Mouse (Mus musculus) mouse embryonic stem cell (cell line): Measurements from ENCODE around the gene Ephb2.

Experiments used
- in situ Hi-C, 2 experiments: fragments of 300-500 bp; cut with MboI; formaldehyde crosslinking; loops; 1 replicate in 1 of 2; 3 replicates in 1 of 2; pipeline ENCODE4 v1.14.3; 2019 to 2020; ENCODE audit warnings: low sequenced_read_pairs in 2 of 2, low pct_unique_long_range_greater_than_20kb in 1 of 2, mixed read lengths in 1 of 2; ENCODE audit not compliant: unreplicated experiment in 1 of 2

Gene Ephb2

GRCm38 (mm10) chr4:136749851-136750577 lies 85.8 kb downstream of the Ephb2 start:
- in situ Hi-C loops: no loop called here

DNA sequence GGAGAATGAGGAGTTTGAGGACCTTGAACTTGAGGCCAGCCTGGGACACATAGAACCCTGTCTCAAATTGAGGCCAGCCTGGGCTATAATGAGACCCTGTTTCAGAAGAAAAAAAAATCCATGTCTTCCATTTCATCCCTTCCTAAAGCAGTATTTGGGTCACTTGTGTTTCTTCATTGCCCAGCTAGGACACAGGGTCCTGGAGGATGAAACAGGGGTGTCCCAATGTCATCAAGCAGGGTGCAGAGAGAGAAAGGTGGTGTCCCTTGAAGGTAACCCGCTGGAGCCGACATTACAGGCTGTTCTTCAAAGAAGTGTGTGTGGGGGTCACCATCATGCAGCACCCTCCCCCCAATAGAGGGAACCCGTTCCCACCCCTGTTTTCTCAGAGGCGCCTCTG lies 86.4 kb downstream of the Ephb2 start:
- in situ Hi-C loops: no loop called here

DNA sequence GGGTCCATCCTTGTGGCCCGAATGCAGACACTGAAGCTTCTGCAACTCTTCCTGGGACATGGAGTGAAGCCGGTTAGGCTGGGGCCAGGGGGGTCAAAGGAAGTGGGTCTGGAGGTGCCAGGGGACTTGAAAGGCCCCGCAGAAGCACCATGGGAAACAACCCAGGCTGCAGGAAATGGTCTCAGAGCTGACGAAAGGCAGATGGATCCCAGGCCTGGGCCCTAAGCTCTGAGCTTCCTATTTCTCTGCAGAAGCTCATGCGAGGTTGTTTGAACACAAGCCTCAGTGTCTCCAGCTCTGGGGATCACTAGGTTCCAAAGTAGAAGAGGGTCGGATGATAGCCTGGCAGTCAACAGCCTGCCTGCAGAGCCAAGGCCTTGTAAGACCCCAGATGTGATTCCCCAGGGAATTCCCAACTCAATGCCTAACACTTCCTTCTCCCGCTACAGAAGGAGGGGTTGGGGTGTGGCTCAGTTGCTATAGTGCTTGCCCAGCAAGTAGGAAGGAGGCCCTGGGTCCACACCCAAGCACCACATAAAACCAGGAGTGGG lies 86.9 kb downstream of the Ephb2 start:
- in situ Hi-C loops: no loop called here

GRCm38 (mm10) chr4:136746516-136746915 lies 89.3 kb downstream of the Ephb2 start:
- in situ Hi-C loops: no loop called here

DNA sequence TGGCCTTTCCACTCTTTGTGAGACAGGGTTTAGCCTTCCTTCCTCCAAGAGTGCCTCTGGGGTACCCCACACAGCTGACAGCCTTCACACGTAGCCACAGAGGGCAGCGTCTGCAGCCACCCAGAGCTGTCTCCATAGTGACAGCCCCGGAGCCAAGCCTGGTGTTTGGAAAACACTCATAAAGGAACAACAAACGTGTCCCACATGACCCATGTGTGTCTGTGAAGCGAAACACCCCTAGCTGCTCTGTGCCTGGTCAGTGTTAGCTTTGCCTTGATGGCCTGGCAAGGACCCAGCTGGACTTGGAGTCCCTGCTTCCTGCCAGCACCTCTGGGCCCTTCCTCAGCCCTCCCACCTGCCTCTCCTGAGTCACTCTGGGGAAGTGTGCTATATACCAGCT lies 93.1 kb downstream of the Ephb2 start:
- in situ Hi-C loops: no loop called here

DNA sequence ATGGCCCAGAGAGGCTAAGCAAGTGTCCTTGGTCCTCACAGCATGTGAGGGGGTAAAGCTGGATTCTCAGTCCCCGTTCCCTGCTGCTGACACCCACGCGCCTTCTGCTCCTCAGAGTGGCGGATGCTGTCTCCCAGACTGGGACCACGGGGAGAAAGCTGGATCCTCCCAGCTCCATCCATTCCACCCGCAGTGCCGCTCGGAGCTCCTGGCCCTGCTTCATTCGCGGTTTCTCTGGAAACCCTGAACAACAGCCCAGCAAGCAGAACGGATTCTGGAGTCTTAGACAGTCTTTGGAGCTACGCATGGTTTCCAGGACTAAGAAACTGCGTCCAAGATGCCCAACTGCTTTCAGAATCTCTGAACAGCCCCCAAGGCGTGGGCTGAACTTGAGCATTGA lies 93.9 kb downstream of the Ephb2 start:
- in situ Hi-C loops: no loop called here

DNA sequence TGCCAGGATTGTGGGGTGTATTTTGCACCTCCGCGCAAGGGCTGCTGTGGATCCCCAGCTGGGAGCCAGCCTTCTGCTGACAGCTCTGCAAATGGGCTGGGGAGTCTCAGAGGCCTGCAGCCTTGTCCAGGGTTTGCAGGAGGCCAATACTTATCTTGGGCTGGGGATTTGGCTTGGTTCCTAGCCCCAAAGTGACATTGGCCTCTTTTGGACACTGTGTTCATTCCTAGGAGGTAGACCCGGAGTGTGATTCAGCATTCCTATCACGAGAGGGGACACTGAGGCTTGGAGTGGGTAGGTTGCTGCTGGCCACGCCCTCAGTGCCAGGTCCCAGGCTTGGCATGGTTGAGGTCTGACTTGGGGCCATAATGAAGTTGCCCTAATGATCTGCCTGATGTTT lies 94.8 kb downstream of the Ephb2 start:
- in situ Hi-C loops: no loop called here

DNA sequence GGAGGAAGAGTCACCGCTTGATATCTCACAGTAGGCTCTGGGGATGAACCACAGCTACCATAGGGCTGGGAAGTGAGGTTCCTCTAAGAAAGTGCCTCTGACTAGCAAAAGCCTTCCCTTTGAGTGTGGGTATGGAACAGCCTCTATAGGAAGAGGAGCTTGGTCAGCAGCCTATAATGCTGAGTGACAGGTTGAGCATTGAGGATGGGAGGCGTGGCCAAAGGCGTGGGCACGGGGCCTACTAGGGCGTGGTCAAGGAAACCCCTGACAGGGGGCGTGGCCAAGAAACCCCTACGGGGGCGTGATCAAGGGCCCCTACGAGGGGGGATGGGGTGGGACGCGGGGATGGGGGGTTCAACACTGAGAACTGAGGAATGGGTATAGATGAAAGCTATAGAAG lies 96.6 kb downstream of the Ephb2 start:
- in situ Hi-C loops: no loop called here

DNA sequence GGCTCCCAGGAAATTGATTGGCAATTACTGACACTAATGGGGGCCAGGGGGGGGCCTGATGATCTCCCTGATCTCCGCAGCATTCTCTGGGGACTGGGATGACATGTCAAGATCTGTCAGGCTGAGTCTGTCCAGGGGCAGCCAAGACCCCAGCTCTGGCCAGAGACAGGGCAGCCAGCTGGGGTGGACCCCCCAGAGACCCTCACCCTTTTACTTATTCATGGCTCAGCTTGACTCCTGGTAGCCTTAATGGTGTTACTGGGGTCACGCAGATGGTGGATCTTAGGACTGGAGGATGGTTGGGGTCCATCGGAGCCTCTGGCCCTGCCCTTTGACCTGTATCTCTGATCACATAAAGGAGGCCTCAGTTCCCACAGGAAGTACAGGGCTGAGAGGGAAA lies 97.5 kb downstream of the Ephb2 start:
- in situ Hi-C loops: no loop called here

- in situ Hi-C loops: no loop called here
Measured at GRCm38 (mm10) chr4:136735856-136736255, 99.9 kb downstream of the Ephb2 start.

- in situ Hi-C loops: no loop called here
Measured at GRCm38 (mm10) chr4:136734210-136734803, 101.5 kb downstream of the Ephb2 start.

GRCm38 (mm10) chr4:136733217-136733865 lies 102.4 kb downstream of the Ephb2 start:
- in situ Hi-C loops: no loop called here

- in situ Hi-C loops: no loop called here
Measured at GRCm38 (mm10) chr4:136732536-136733121, 103.2 kb downstream of the Ephb2 start.

DNA sequence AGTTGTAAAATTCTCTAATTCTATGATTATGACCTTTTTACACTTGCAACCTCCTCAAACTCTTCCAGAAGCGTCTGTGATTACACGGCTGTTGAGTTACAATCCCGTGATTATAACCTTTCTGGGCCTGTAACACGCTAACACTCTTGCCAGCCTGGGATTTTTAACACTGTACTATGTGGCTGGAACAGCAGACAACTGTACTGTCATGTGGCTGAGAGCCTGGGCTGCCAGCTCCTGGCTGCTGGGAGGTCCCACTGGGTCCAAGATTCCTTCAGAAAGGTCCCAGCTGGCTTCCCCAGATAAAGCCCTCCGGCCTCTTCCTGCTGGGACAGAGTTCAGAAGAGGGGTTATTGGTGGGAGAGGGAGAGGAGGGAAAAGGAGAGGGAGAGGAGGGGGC lies 104.0 kb downstream of the Ephb2 start:
- in situ Hi-C loops: no loop called here

DNA sequence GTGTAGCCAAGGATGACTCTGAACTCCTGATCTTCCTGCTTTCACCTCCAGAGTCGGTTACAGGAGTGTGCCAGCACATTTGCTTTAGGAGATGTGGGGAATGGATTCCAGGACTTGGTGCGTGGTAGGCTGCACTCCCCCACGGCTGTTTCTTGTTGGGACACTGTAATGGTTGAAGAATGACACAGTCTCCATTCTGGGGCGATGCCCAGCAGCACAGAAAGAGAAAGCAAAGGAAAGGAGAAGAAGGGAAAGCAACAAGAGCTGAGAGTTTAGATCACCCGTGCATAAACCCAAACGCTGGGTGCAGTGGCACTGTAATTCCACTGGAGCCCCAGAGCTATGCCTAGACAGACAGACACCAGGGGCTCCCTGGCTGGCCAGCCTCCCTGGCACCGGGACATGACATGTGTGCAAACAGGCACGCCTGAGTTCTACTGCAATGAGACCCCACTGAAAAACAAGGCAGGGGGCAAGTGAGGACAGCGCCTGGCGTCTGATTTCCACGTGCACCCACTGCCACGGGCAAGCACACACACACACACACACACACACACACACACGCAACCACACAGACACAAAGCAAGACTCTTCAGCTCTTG lies 104.7 kb downstream of the Ephb2 start:
- in situ Hi-C loops: no loop called here

GRCm38 (mm10) chr4:136730501-136730900 lies 105.3 kb downstream of the Ephb2 start:
- in situ Hi-C loops: no loop called here

- in situ Hi-C loops: no loop called here
Measured at GRCm38 (mm10) chr4:136729574-136729973, 106.2 kb downstream of the Ephb2 start.

- in situ Hi-C loops: no loop called here
Measured at GRCm38 (mm10) chr4:136726941-136727340, 108.8 kb downstream of the Ephb2 start.

DNA sequence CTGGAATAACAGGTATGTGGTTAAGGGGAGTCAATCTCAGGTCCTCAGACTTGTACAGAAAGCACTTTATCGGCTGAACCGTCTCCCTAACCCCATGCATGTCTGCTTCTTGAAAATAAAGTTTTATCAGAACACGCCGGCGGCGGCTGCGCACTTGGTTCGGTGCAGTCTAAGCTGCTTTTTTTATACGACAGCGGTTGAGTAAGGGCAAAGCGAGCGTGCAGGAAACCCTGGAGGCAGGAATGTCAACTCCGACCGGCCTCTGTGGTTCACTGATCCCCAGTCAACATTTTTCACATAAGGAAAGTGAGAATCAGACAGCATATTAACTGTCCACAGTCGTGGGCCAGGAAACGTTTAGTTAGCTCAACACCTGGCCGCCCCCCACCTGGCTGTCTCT lies 111.1 kb downstream of the Ephb2 start:
- in situ Hi-C loops: no loop called here
